Mouse (Mus musculus) lung, postnatal 0 days (tissue): ENCODE measurements around the gene Ackr1.

Experiments used
- CTCF ChIP-seq: IDR thresholded peaks from 2 replicates; pipeline ENCODE4 v1.5.1; 2016; ENCODE audit warnings: antibody characterized with exemption, mild to moderate bottlenecking
- EP300 ChIP-seq: IDR thresholded peaks from 2 replicates; pipeline ENCODE4 v1.6.1; 2016; ENCODE audit warnings: antibody characterized with exemption, mild to moderate bottlenecking, control low read depth

DNA sequence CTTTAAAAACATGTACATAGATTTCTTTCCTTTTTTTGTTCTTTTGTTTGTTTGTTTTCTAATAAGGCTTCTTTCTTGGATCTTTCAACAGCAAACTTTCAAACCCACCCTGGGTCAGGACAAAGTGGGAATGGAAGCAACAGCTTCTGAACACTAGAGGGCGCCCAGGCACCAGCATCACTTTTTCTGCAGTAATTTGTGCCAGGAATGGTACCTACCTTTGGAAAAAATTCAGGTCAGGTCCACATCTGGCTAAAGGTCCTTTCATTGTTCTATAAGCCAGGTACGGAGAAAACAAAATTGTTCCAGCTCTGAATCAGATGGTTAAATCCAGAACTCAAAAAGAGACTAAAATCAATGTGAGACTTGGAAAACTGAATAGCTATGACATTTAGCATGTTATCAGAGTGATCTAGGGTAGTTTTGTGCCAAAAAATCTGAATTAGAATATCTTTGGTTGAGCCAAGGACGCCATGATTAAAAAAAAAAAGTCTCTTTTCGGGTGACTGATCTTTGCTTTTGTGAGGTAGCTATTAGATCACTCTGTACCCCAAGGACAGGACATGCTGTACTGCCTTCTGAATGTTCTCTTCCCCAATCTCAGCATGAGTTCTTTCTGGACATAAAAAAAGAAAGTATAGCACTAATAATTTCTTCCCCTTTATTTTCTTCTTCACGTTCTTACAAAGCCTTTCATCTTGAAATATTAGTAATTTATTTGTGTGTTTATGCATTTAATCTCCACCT is 9.5 kb downstream of the Ackr1 start:
- peak; percentile 69 for TF ChIP-seq CTCF
- no peak for TF ChIP-seq EP300
